Mouse (Mus musculus) midbrain, embryonic 14.5 days (tissue): ENCODE measurements at regions not wholly inside any gene's neighbourhood (a gene's known extent, or its start where the extent isn't known, plus 50 kb on each side); places are given as distances from the start of the nearest gene placed in this dataset.
A peak's percentile ranks its signal among the peaks of the same experiment; 100 is the strongest.

Experiments used
- ATAC-seq: fragments of 200-750 bp; cut with Nextera tagmentation; 2 replicates; pipeline ENCODE4 v1.8.0; 2017; ENCODE audit warnings: moderate number of reproducible peaks, moderate library complexity; ENCODE audit not compliant: low FRiP score, low TSS enrichment
- DNase-seq: peaks from one replicate; pipeline ENCODE4 v3.0.0-alpha.2; 2015
- H3K27ac ChIP-seq: fragments of 300-500 bp; sonication (generic); replicated peaks from 2 replicates; pipeline ENCODE4 v1.5.1; 2014; ENCODE audit warnings: mild to moderate bottlenecking, low read depth, low read length, moderate library complexity
- H3K27me3 ChIP-seq: fragments of 300-500 bp; sonication (generic); 2 replicates; pipeline ENCODE4 v1.6.1; 2014; ENCODE audit warnings: low read length, control low read depth, mixed read lengths; ENCODE audit not compliant: control insufficient read depth, insufficient read depth
- H3K36me3 ChIP-seq: fragments of 300-500 bp; sonication (generic); 2 replicates; pipeline ENCODE4 v1.6.1; 2014; ENCODE audit warnings: low read length, control low read depth; ENCODE audit not compliant: control insufficient read depth, insufficient read depth
- H3K4me1 ChIP-seq: fragments of 300-500 bp; sonication (generic); 2 replicates; pipeline ENCODE4 v1.6.1; 2014; ENCODE audit warnings: mild to moderate bottlenecking, antibody characterized with exemption, low read length, control low read depth; ENCODE audit not compliant: control insufficient read depth, insufficient read depth
- H3K4me2 ChIP-seq: fragments of 300-500 bp; sonication (generic); 2 replicates; pipeline ENCODE4 v1.6.1; 2014; ENCODE audit warnings: mild to moderate bottlenecking, low read length, moderate library complexity
- H3K4me3 ChIP-seq: fragments of 300-500 bp; sonication (generic); replicated peaks from 2 replicates; pipeline ENCODE4 v1.5.1; 2014; ENCODE audit warnings: low read depth, low read length
- H3K9ac ChIP-seq: fragments of 300-500 bp; sonication (generic); replicated peaks from 2 replicates; pipeline ENCODE4 v1.6.1; 2014; ENCODE audit warnings: mild to moderate bottlenecking, low read length, moderate library complexity
- H3K9me3 ChIP-seq: fragments of 300-500 bp; sonication (generic); 2 replicates; pipeline ENCODE4 v1.6.1; 2016; ENCODE audit warnings: low read length, control low read depth, mixed read lengths; ENCODE audit not compliant: control insufficient read depth
- WGBS: fragments of 180-500 bp; shearing (Covaris S2); extraction: QIAGEN DNeasy Blood & Tissue Kit; methylation state at CpG from one replicate; pipeline ENCODE4 v1.1.7; 2014; 5-methylcytosine and 5-hydroxymethylcytosine counted together

GRCm38 (mm10) chr8:24364685-24365084 is 361.0 kb downstream of the Adam3 start:
- ATAC-seq = no peak
- Histone ChIP-seq H3K27me3 (no peaks in the 10 kb centered on the region), H3K9ac (no peak overlapping the region), H3K36me3 (no peaks in the 10 kb centered on the region), H3K27ac (no peak overlapping the region), H3K4me2 (no peak overlapping the region), H3K4me1 (no peaks in the 10 kb centered on the region), H3K4me3 (no peak overlapping the region), H3K9me3 (no peaks in the 10 kb centered on the region)
- WGBS = 71% methylated on average over 4 of the region's 4 CpGs
- DNase-seq = no peak

GRCm38 (mm10) chr8:24359022-24359600 is 366.5 kb downstream of the Adam3 start:
- H3K27me3 ChIP-seq = no peaks in the 10 kb centered on the region
- no peak overlapping the region for H3K4me3 ChIP-seq
- DNase-seq (no peak), ATAC-seq (no peak)
- no peak overlapping the region for H3K4me2 ChIP-seq
- no peaks in the 10 kb centered on the region for H3K4me1 ChIP-seq
- no peaks in the 10 kb centered on the region for H3K36me3 ChIP-seq
- no peaks in the 10 kb centered on the region for H3K9me3 ChIP-seq
- H3K9ac ChIP-seq = no peak overlapping the region
- no peak overlapping the region for H3K27ac ChIP-seq

GRCm38 (mm10) chr8:24355146-24355545 is 370.5 kb downstream of the Adam3 start:
- WGBS = 86% methylated on average over 4 of the region's 4 CpGs
- H3K4me3 ChIP-seq = no peak overlapping the region
- no peaks in the 10 kb centered on the region for H3K9me3 ChIP-seq
- no peak overlapping the region for H3K9ac ChIP-seq
- no peaks in the 10 kb centered on the region for H3K27me3 ChIP-seq
- no peak for ATAC-seq
- no peaks in the 10 kb centered on the region for H3K36me3 ChIP-seq
- H3K4me2 ChIP-seq = no peak overlapping the region
- no peak for DNase-seq
- no peaks in the 10 kb centered on the region for H3K4me1 ChIP-seq
- no peak overlapping the region for H3K27ac ChIP-seq

GRCm38 (mm10) chr8:24353842-24354241 is 371.8 kb downstream of the Adam3 start:
- DNase-seq (no peak), ATAC-seq (no peak)
- Histone ChIP-seq H3K9me3 (no peaks in the 10 kb centered on the region), H3K4me3 (no peak overlapping the region), H3K4me1 (no peaks in the 10 kb centered on the region), H3K9ac (no peak overlapping the region), H3K27me3 (no peaks in the 10 kb centered on the region), H3K27ac (no peak overlapping the region), H3K36me3 (no peaks in the 10 kb centered on the region), H3K4me2 (no peak overlapping the region)
- WGBS = 85% methylated on average over 7 of the region's 7 CpGs

GRCm38 (mm10) chr8:24352322-24352721 is 373.3 kb downstream of the Adam3 start:
- H3K9me3 ChIP-seq = no peaks in the 10 kb centered on the region
- no peaks in the 10 kb centered on the region for H3K4me1 ChIP-seq
- no peak overlapping the region for H3K9ac ChIP-seq
- 81% methylated on average over 9 of the region's 9 CpGs for WGBS
- DNase-seq (no peak), ATAC-seq (no peak)
- no peak overlapping the region for H3K4me2 ChIP-seq
- no peaks in the 10 kb centered on the region for H3K27me3 ChIP-seq
- no peak overlapping the region for H3K27ac ChIP-seq
- no peaks in the 10 kb centered on the region for H3K36me3 ChIP-seq
- no peak overlapping the region for H3K4me3 ChIP-seq

GRCm38 (mm10) chr8:24351760-24352159 is 373.9 kb downstream of the Adam3 start:
- H3K27me3 ChIP-seq = no peaks in the 10 kb centered on the region

GRCm38 (mm10) chr8:24346390-24347113 is 379.1 kb downstream of the Adam3 start:
- Histone ChIP-seq H3K9ac (no peak overlapping the region), H3K4me2 (no peak overlapping the region), H3K9me3 (no peaks in the 10 kb centered on the region), H3K4me1 (no peaks in the 10 kb centered on the region), H3K36me3 (no peaks in the 10 kb centered on the region), H3K27me3 (no peaks in the 10 kb centered on the region), H3K4me3 (no peak overlapping the region), H3K27ac (no peak overlapping the region)
- no peak for DNase-seq
- 72% methylated on average over 6 of the region's 6 CpGs for WGBS
- no peak for ATAC-seq

More at GRCm38 (mm10) chr8:24351760-24352159, 373.9 kb downstream of the Adam3 start:
- no peak overlapping the region for H3K4me3 ChIP-seq
- no peak overlapping the region for H3K27ac ChIP-seq
- no peak overlapping the region for H3K9ac ChIP-seq
- H3K4me2 ChIP-seq = no peak overlapping the region
- H3K4me1 ChIP-seq = no peaks in the 10 kb centered on the region
- DNase-seq (no peak), ATAC-seq (no peak)
- 46% methylated on average over 6 of the region's 6 CpGs for WGBS
- H3K9me3 ChIP-seq = no peaks in the 10 kb centered on the region
- H3K36me3 ChIP-seq = no peaks in the 10 kb centered on the region

GRCm38 (mm10) chr8:24338694-24339093 is 387.0 kb downstream of the Adam3 start:
- 93% methylated on average over 9 of the region's 9 CpGs for WGBS
- no peak overlapping the region for H3K4me3 ChIP-seq
- H3K9me3 ChIP-seq = no peaks in the 10 kb centered on the region
- H3K4me1 ChIP-seq = no peaks in the 10 kb centered on the region
- H3K36me3 ChIP-seq = no peaks in the 10 kb centered on the region
- no peak overlapping the region for H3K4me2 ChIP-seq
- no peak overlapping the region for H3K9ac ChIP-seq
- no peak overlapping the region for H3K27ac ChIP-seq
- no peaks in the 10 kb centered on the region for H3K27me3 ChIP-seq
- ATAC-seq (no peak), DNase-seq (no peak)

- Histone ChIP-seq H3K4me3 (no peak overlapping the region), H3K9me3 (no peaks in the 10 kb centered on the region), H3K4me2 (no peak overlapping the region), H3K9ac (no peak overlapping the region), H3K27ac (no peak overlapping the region), H3K36me3 (no peaks in the 10 kb centered on the region), H3K27me3 (no peaks in the 10 kb centered on the region), H3K4me1 (no peaks in the 10 kb centered on the region)
- peak; percentile 79 for DNase-seq
- no peak for ATAC-seq
- 62% methylated on average over 6 of the region's 6 CpGs for WGBS
These were observed 388.0 kb downstream of the Adam3 start for GRCm38 (mm10) chr8:24337635-24338034.
